Mouse (Mus musculus) CH12.LX (cell line): ENCODE results near the gene Shank1. TPM values are rescaled to one million over a fixed set of nuclear protein-coding genes. Genes with fewer than 3 reads are reported as not detected.
A peak's percentile ranks its signal among the peaks of the same experiment; 100 is the strongest.

ENCODE experiments used
- DNase-seq: peaks from one replicate; pipeline ENCODE4 v3.0.0-alpha.2; 2013; ENCODE audit errors: extremely low read depth
- H3K27ac ChIP-seq: 2 replicates; pipeline ENCODE4 v1.5.1; 2012; ENCODE audit warnings: low read depth, mild to moderate bottlenecking, control low read depth, moderate library complexity; ENCODE audit not compliant: insufficient read depth
- H3K27me3 ChIP-seq: replicated peaks from 2 replicates; pipeline ENCODE3; 2012; ENCODE audit warnings: inconsistent platforms
- H3K36me3 ChIP-seq, 2 experiments: replicated peaks in 1 of 2; 2 replicates each; pipeline versions ENCODE3 to v1.6.1; 2012; ENCODE audit warnings: inconsistent platforms in 1 of 2, low read length in 1 of 2, mild to moderate bottlenecking in 1 of 2, mixed read lengths in 1 of 2, moderate library complexity in 1 of 2; ENCODE audit not compliant: control insufficient read depth in 1 of 2, insufficient read depth in 1 of 2
- H3K4me1 ChIP-seq, 2 experiments: 2 replicates each; pipeline ENCODE4 v1.6.1; 2012; ENCODE audit warnings: inconsistent platforms in 1 of 2, moderate library complexity in 1 of 2; ENCODE audit not compliant: insufficient read depth in 2 of 2, control insufficient read depth in 1 of 2
- H3K4me2 ChIP-seq: 2 replicates; pipeline ENCODE4 v1.6.1; 2012; ENCODE audit warnings: low read depth, mild to moderate bottlenecking, control low read depth; ENCODE audit not compliant: poor library complexity, insufficient read depth, severe bottlenecking
- H3K4me3 ChIP-seq, 3 experiments: fragments of 150-350 bp in 1 of 3; sonication (generic) in 1 of 3; replicated peaks in 1 of 3; 2 replicates each; pipeline versions ENCODE3 to v1.5.1; 2011 to 2012; ENCODE audit warnings: low read depth in 2 of 3, low read length in 2 of 3, mild to moderate bottlenecking in 2 of 3, moderate library complexity in 2 of 3, control low read depth in 1 of 3, improper control_type of control experiment in 1 of 3, inconsistent platforms in 1 of 3, mixed read lengths in 1 of 3; ENCODE audit not compliant: poor library complexity in 1 of 3
- H3K79me2 ChIP-seq: replicated peaks from 2 replicates; pipeline ENCODE4 v1.6.1; 2012; ENCODE audit warnings: mild to moderate bottlenecking, moderate library complexity; ENCODE audit not compliant: control insufficient read depth, poor library complexity, insufficient read depth, severe bottlenecking; ENCODE audit errors: extremely low read depth
- H3K9ac ChIP-seq: 2 replicates; pipeline ENCODE4 v1.6.1; 2012; ENCODE audit warnings: low read depth, mild to moderate bottlenecking, control low read depth, moderate library complexity; ENCODE audit not compliant: insufficient read depth
- H3K9me3 ChIP-seq: replicated peaks from 2 replicates; pipeline ENCODE3; 2012; ENCODE audit warnings: low read length, inconsistent platforms, mixed read lengths
- BHLHE40 ChIP-seq: IDR thresholded peaks from 2 replicates; pipeline ENCODE4 v1.6.1; 2011; ENCODE audit warnings: mild to moderate bottlenecking, low read depth, low read length, improper control_type of control experiment
- CHD1 ChIP-seq: IDR thresholded peaks from 2 replicates; pipeline ENCODE4 v1.6.1; 2012; ENCODE audit warnings: low read depth, low read length, improper control_type of control experiment, inconsistent platforms
- CTCF ChIP-seq, 2 experiments: IDR thresholded peaks in 1 of 2; conservative IDR thresholded peaks in 1 of 2; 2 replicates each; pipeline ENCODE4 v1.5.1; 2011 to 2012; ENCODE audit warnings: low read depth in 2 of 2, low read length in 2 of 2, improper control_type of control experiment in 1 of 2, inconsistent platforms in 1 of 2, mild to moderate bottlenecking in 1 of 2, moderate library complexity in 1 of 2
- E2F4 ChIP-seq: IDR thresholded peaks from 2 replicates; pipeline ENCODE4 v1.6.1; 2011; ENCODE audit warnings: low read depth, low read length, improper control_type of control experiment; ENCODE audit not compliant: insufficient replicate concordance
- ELF1 ChIP-seq: IDR thresholded peaks from 2 replicates; pipeline ENCODE4 v1.6.1; 2014; ENCODE audit warnings: low read depth, mild to moderate bottlenecking, inconsistent platforms, low read length, improper control_type of control experiment
- EP300 ChIP-seq: IDR thresholded peaks from 2 replicates; pipeline ENCODE4 v1.6.1; 2011; ENCODE audit warnings: low read length, improper control_type of control experiment
- ETS1 ChIP-seq: conservative IDR thresholded peaks from 2 replicates; pipeline ENCODE4 v1.6.1; 2012; ENCODE audit warnings: low read depth, mild to moderate bottlenecking, inconsistent platforms, low read length, improper control_type of control experiment, moderate library complexity
- JUN ChIP-seq: IDR thresholded peaks from 2 replicates; pipeline ENCODE4 v1.6.1; 2011; ENCODE audit warnings: low read depth, mild to moderate bottlenecking, low read length, improper control_type of control experiment, moderate library complexity; ENCODE audit not compliant: insufficient read depth
- KAT2A ChIP-seq: IDR thresholded peaks from 2 replicates; pipeline ENCODE4 v1.6.1; 2012; ENCODE audit warnings: low read length, improper control_type of control experiment, inconsistent platforms; ENCODE audit not compliant: insufficient replicate concordance
- MAFK ChIP-seq: IDR thresholded peaks from 2 replicates; pipeline ENCODE4 v1.6.1; 2011; ENCODE audit warnings: low read length, improper control_type of control experiment; ENCODE audit not compliant: insufficient replicate concordance
- MAX ChIP-seq: IDR thresholded peaks from 2 replicates; pipeline ENCODE4 v1.6.1; 2011; ENCODE audit warnings: low read length, improper control_type of control experiment
- MAZ ChIP-seq: IDR thresholded peaks from 2 replicates; pipeline ENCODE4 v1.6.1; 2012; ENCODE audit warnings: low read depth, mild to moderate bottlenecking, inconsistent platforms, low read length, improper control_type of control experiment, moderate library complexity
- MEF2A ChIP-seq: IDR thresholded peaks from 2 replicates; pipeline ENCODE4 v1.6.1; 2014; ENCODE audit warnings: low read depth, mild to moderate bottlenecking, inconsistent platforms, low read length, improper control_type of control experiment, borderline replicate concordance
- MXI1 ChIP-seq: IDR thresholded peaks from 2 replicates; pipeline ENCODE4 v1.6.1; 2011; ENCODE audit warnings: mild to moderate bottlenecking, low read depth, low read length, improper control_type of control experiment
- MYC ChIP-seq: IDR thresholded peaks from 2 replicates; pipeline ENCODE4 v1.6.1; 2011; ENCODE audit warnings: low read depth, mild to moderate bottlenecking, improper control_type of control experiment, low read length
- NRF1 ChIP-seq: IDR thresholded peaks from 2 replicates; pipeline ENCODE4 v1.6.1; 2014; ENCODE audit warnings: low read depth, mild to moderate bottlenecking, inconsistent platforms, low read length, improper control_type of control experiment, moderate library complexity
- PAX5 ChIP-seq: IDR thresholded peaks from 2 replicates; pipeline ENCODE4 v1.6.1; 2012; ENCODE audit warnings: low read length, inconsistent platforms, mixed read lengths
- POLR2A ChIP-seq: IDR thresholded peaks from 2 replicates; pipeline ENCODE4 v1.6.1; 2011; ENCODE audit warnings: low read depth, mild to moderate bottlenecking, improper control_type of control experiment, low read length
- RAD21 ChIP-seq: IDR thresholded peaks from 2 replicates; pipeline ENCODE4 v1.6.1; 2011; ENCODE audit warnings: low read depth, mild to moderate bottlenecking, low read length, improper control_type of control experiment, moderate library complexity
- RCOR1 ChIP-seq: conservative IDR thresholded peaks from 2 replicates; pipeline ENCODE4 v1.6.1; 2012; ENCODE audit warnings: low read depth, mild to moderate bottlenecking, inconsistent platforms, low read length, improper control_type of control experiment
- SIN3A ChIP-seq: IDR thresholded peaks from 2 replicates; pipeline ENCODE4 v1.6.1; 2012; ENCODE audit warnings: low read length, improper control_type of control experiment, inconsistent platforms
- SMC3 ChIP-seq: IDR thresholded peaks from 2 replicates; pipeline ENCODE4 v1.6.1; 2011; ENCODE audit warnings: low read depth, low read length, improper control_type of control experiment
- TBP ChIP-seq: conservative IDR thresholded peaks from 2 replicates; pipeline ENCODE4 v1.6.1; 2011; ENCODE audit warnings: low read depth, low read length, improper control_type of control experiment
- UBTF ChIP-seq: IDR thresholded peaks from 2 replicates; pipeline ENCODE4 v1.6.1; 2012; ENCODE audit warnings: low read depth, mild to moderate bottlenecking, inconsistent platforms, low read length, improper control_type of control experiment, moderate library complexity
- USF1 ChIP-seq: IDR thresholded peaks from 2 replicates; pipeline ENCODE4 v1.6.1; 2014; ENCODE audit warnings: low read depth, mild to moderate bottlenecking, inconsistent platforms, low read length, improper control_type of control experiment
- USF2 ChIP-seq: conservative IDR thresholded peaks from 2 replicates; pipeline ENCODE4 v1.6.1; 2011; ENCODE audit warnings: low read depth, low read length, improper control_type of control experiment
- ZC3H11A ChIP-seq: IDR thresholded peaks from 2 replicates; pipeline ENCODE4 v1.6.1; 2012; ENCODE audit warnings: low read depth, mild to moderate bottlenecking, inconsistent platforms, low read length, improper control_type of control experiment
- ZKSCAN1 ChIP-seq: IDR thresholded peaks from 2 replicates; pipeline ENCODE4 v1.6.1; 2012; ENCODE audit warnings: low read depth, inconsistent platforms, low read length, improper control_type of control experiment, borderline replicate concordance
- ZMIZ1 ChIP-seq: IDR thresholded peaks from 2 replicates; pipeline ENCODE4 v1.6.1; 2012; ENCODE audit warnings: low read depth, mild to moderate bottlenecking, inconsistent platforms, low read length, improper control_type of control experiment
- ZNF384 ChIP-seq: IDR thresholded peaks from 2 replicates; pipeline ENCODE4 v1.6.1; 2012; ENCODE audit warnings: low read depth, low read length, improper control_type of control experiment, inconsistent platforms
- dilution Hi-C: fragments of 300-500 bp; cut with MboI; formaldehyde crosslinking; loops from 2 replicates; pipeline ENCODE4 v1.14.3; 2020; ENCODE audit warnings: low sequenced_read_pairs; ENCODE audit not compliant: extremely low pct_unique_long_range_greater_than_20kb, extremely low pct_ligation_motif_present
- in situ Hi-C: fragments of 300-500 bp; cut with MboI; formaldehyde crosslinking; loops from 3 replicates; pipeline ENCODE4 v1.14.3; 2019; ENCODE audit warnings: low sequenced_read_pairs, low pct_ligation_motif_present, low pct_unique_long_range_greater_than_20kb, mixed read lengths
- polyA plus RNA-seq: library from polyadenylated mRNA; unstranded; fragments of >175 nt; gene quantifications from 2 replicates; pipeline ENCODE4 v1.2.1, GENCODE M21; 2012; ENCODE audit warnings: low read depth; ENCODE audit not compliant: insufficient read length
- total RNA-seq, 2 experiments: library from RNA; depleted of rRNA; stranded (reverse); fragments of 300-350 nt in 1 of 2; fragments of >200 nt in 1 of 2; gene quantifications; 2 replicates each; pipeline ENCODE4 v1.2.3; 2012 to 2014

Shank1 gene
- total and polyA plus RNA-seq, 3 experiments, result under 0.01 to 0.07 TPM; not detected in 1

DNA sequence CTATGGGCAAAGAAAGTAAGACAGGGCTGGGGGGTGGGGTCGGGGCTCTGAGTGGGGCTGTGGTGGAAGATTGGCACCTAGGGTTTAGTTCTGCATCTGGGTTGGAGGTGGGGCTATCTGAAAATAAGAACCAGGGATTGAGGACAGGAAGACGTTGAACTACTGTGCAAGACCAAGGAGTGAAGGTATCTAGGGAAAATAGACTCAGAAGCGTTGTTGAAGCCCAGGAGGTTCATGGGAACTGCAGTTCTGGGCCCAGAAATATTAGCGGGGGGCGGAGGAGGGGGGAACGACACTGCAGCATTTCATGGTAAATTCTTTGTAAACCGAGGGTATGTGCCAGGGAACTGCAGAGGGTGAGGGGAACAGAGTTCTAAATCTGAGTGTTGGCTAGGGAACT, 63.4 kb downstream of the Shank1 start:
- peak overlapping the region; percentile 20; the same call in 1 of the 2 replicates for H3K9ac ChIP-seq
- no peak overlapping the region for H3K27ac ChIP-seq

DNA sequence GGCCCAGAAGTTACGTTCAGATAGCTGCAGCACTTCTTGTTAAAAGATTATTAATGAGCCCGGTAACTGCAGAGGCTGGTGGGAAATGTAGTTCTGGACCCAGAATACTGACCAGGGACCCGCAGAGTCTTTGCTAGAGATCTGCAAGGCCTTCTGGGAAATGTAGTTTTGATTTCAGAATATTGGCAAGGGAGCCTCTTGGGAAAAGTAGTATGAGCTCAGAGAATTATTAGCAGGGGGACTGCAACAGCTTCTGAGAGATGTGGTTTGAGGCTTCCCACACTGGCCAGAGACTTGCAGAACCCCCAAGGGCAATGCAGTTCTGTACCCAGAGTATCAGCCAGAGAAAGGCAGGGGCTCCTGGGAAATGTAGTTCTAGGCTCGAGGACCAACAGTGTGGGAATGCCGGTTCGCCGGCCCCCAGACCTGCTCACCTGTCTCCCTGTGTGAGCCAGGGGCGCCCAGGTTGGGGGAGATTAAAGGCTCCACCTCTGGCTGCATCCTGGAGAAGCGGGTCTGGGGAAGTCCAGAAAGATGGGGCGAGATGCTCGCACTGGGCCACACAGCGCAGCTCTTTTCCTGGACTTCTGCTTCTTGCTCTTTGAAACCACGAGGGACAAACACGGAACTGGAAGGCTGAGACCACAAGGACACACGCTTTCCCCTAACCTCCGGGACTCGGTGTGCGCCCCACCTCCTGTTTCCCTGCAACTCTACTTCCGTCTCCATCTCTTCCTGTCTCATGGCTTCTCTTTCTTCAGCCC, 64.0 kb downstream of the Shank1 start:
- peak; percentile 88 for DNase-seq
- in situ Hi-C loops, result no loop called here
- no peak for TF ChIP-seq ZKSCAN1
- TF ChIP-seq RAD21, result no peak
- TF ChIP-seq EP300, result no peak
- TF ChIP-seq USF2, result no peak
- TF ChIP-seq NRF1, result 0 out of 2 replicates have a peak, but pooled peaks have one; percentile 32
- TF ChIP-seq ZNF384, result no peak
- TF ChIP-seq UBTF, result no peak
- TF ChIP-seq ZC3H11A, result no peak
- TF ChIP-seq RCOR1, result no peak
- no peak for TF ChIP-seq PAX5
- TF ChIP-seq MAX, result peak; percentile 64
- no peak for TF ChIP-seq CTCF (conservative IDR thresholded peaks at IDR 0.05 in 1 of 2, IDR thresholded peaks at IDR 0.05 in 1 of 2; ENCODE audit: low read depth in 2 of 2, low read length in 2 of 2)
- peak; percentile 43 for TF ChIP-seq SIN3A
- no peak for TF ChIP-seq MAFK
- no peak for TF ChIP-seq MEF2A
- TF ChIP-seq MAZ, result no peak
- 0 out of 2 replicates have a peak, but pooled peaks have one; percentile 38 for TF ChIP-seq MXI1
- no peak for TF ChIP-seq JUN
- TF ChIP-seq CHD1, result no peak
- TF ChIP-seq TBP, result no peak; the same call in 1 of the 2 replicates
- TF ChIP-seq POLR2A, result no peak; the same call in 1 of the 2 replicates
- no peak for TF ChIP-seq USF1
- TF ChIP-seq ETS1, result no peak; the same call in 1 of the 2 replicates
- TF ChIP-seq ZMIZ1, result no peak
- peak; percentile 41 for TF ChIP-seq MYC
- TF ChIP-seq E2F4, result no peak
- TF ChIP-seq BHLHE40, result no peak
- no peak for TF ChIP-seq SMC3
- TF ChIP-seq ELF1, result peak; percentile 77

More for the DNA sequence above, 63.4 kb downstream of the Shank1 start:
- Histone ChIP-seq H3K4me2 (peak overlapping the region; percentile 79), H3K4me3 (peak overlapping the region; percentile 46 to 69 (median 68)), H3K9me3 (peaks cover 4% of the 10 kb centered on the region), H3K79me2 (no peaks in the 10 kb centered on the region), H3K36me3 (no peaks in the 10 kb centered on the region), H3K27me3 (peaks cover 26% of the 10 kb centered on the region), H3K4me1 (peaks cover 0 to 21% of the 10 kb centered on the region in 2 experiments; a peak in 2 of 4 replicates)
- in situ Hi-C loops (no loop called here), dilution Hi-C loops (no loop called here)
- 0 out of 2 replicates have a peak, but pooled peaks have one; percentile 16 for TF ChIP-seq MAZ
- TF ChIP-seq E2F4, result no peak
- no peak for TF ChIP-seq MAX
- no peak for TF ChIP-seq PAX5
- TF ChIP-seq MXI1, result peak; percentile 2; the same call in 1 of the 2 replicates
- TF ChIP-seq KAT2A, result no peak
- DNase-seq, result no peak

More for the DNA sequence above, 64.0 kb downstream of the Shank1 start:
- Histone ChIP-seq H3K79me2 (no peaks in the 10 kb centered on the region), H3K27me3 (peaks cover 32% of the 10 kb centered on the region), H3K36me3 (no peaks in the 10 kb centered on the region), H3K4me2 (peak overlapping the region; percentile 79), H3K4me3 (peak overlapping the region; percentile 62 to 69 (median 68)), H3K27ac (no peak overlapping the region), H3K4me1 (peaks cover 0 to 21% of the 10 kb centered on the region in 2 experiments; a peak in 2 of 4 replicates), H3K9ac (peak overlapping the region; percentile 73), H3K9me3 (peaks cover 4% of the 10 kb centered on the region)
- dilution Hi-C loops, result no loop called here
